Mouse (Mus musculus): ENCODE results near the gene Eva1c. TPM values are rescaled to one million over a fixed set of nuclear protein-coding genes. Genes with fewer than 3 reads are reported as not detected.

Gene Eva1c
- 2.8 and 3.7 TPM in 2 replicates for polyA plus RNA-seq (2021; fragmentation: Nextera tagmentation)
- long read RNA-seq, experiment 1, transcript Eva1c-201 (8 exons, 2,142 nt): major isoform, 5 of 12 reads
- long read RNA-seq, experiment 1, partial matches to known transcripts: 1 of 12 reads
- long read RNA-seq, experiment 1, other reads (novel, unspliced or antisense): 2 of 12 reads
- long read RNA-seq, experiment 2, partial matches to known transcripts: 1 of 5 reads
- long read RNA-seq, experiment 2, other reads (novel, unspliced or antisense): 0 of 5 reads

DNA sequence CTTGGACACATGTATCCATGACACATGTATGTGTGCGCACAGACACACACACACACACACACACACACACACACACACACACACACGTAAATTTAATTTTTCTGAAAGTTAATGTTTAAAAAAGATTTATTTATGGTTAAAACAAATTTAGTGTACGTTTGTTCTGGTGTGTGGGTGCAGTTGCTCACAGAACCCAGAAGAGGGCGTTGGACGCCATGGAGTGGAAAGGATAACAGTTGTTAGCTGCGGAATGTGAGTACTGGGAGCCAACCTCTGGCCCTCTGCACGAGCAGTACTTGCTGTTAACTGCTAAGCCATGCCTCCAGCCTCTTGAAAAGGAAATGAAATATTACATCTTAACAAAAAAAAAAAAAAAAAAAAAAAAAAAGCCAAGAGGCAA, at the start of gene Eva1c:
Eva1c (plus strand) TSS at position 263 of the 400 bp plus-strand sequence.

DNA sequence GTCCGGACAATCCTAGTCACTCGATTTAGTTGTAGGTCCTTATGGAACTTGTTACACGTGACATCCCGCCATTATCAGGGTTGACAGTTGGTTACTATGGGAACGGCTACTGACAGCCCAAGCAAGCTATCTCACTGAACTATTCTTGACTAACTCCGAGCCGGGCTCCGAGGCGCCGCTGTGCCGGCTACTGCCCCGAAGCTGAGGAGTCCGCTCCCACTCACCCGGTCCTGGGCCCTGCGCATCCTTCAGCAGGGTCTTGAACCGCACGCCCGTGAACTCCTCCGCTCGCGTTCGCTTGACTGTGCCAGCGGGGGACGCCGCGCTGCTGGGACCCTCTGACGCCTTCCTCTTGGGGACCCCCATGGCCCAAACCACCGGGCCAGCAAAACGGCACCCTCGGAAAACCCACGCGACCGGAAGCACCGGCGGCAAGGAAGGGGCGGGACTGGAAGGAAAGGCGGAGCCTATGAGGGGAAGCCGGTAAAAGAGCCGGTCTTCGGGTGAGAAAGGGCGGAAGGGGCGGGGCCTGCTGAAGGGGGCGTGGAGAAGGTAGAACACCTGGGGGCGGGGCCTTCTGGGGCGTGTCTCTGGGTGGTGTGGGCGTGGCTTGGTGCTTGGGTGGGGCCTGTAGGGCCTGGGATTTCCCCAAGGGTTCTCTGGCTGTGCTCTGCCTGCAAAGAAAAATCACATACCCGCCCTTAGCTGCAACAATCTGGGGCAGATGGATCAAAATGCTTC, 16.4 kb upstream of the Eva1c start, which contains the start of gene Urb1:
Urb1 (minus strand) TSS at position 439 of the 741 bp plus-strand sequence.

DNA sequence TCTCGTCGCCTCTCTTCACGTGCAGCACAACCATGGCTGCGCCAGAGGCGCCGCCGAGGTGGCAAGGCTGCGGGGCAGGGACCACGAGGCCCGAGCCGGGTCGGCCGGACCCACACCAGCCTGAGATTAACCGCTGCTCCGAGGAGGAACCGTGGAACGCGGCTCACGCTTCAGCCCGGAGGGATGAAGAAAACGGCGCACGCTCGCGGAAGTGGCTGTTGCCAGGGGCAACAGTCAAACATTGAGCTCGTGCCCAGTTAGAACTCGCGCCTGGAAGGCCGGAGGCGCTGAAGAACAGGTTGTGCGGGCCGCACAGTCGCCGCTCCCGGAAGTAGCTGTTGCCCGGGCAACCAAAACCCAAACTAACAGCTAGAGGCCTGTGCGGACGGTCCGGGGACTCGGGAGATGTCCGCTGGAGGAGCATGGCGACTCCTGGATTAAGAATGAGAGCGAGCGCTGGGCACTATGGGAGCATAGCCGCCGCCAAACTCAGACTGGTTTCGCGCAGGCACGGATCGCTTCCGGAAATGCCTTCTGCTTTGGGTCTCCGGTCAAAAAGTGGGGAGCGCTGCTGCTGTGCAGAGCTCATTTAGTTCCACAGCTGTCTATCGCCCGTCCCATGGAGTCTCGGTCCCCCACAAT, 108.3 kb downstream of the Eva1c start, which contains the start of gene Cfap298:
Cfap298 (minus strand) TSS at position 428 of the 642 bp plus-strand sequence.

Other genes with a start within 250 kb of the Eva1c start
- gene Mis18a, start 99.3 kb upstream of the Eva1c start, polyA plus RNA-seq (2021; fragmentation: Nextera tagmentation): 8.1 and 10.7 TPM in 2 replicates
- 0.82 and 1.3 TPM in 2 replicates for gene Mrap, start 88.5 kb upstream of the Eva1c start, polyA plus RNA-seq (2021; fragmentation: Nextera tagmentation)
- 2.0 and 2.1 TPM in 2 replicates for gene Urb1, start 16.3 kb upstream of the Eva1c start, polyA plus RNA-seq (2021; fragmentation: Nextera tagmentation)
- 67.0 and 67.7 TPM in 2 replicates for gene Cfap298, start 108.4 kb downstream of the Eva1c start, polyA plus RNA-seq (2021; fragmentation: Nextera tagmentation)
- 41.9 and 55.3 TPM in 2 replicates for gene Synj1, start 184.6 kb downstream of the Eva1c start, polyA plus RNA-seq (2021; fragmentation: Nextera tagmentation)
- 3.9 and 4.9 TPM in 2 replicates for gene Paxbp1, start 217.8 kb downstream of the Eva1c start, polyA plus RNA-seq (2021; fragmentation: Nextera tagmentation)